Mouse (Mus musculus): ENCODE measurements around the gene Gm13271. TPM values are rescaled to one million over a fixed set of nuclear protein-coding genes. Genes with fewer than 3 reads are reported as not detected.
"Not testable (repeated sequence)": the region's sequence is repeated elsewhere in the genome, so short reads cannot be mapped to it uniquely, and the experiment has no call there.

The Gm13271 gene
- polyA plus RNA-seq, 1 experiment from 2014 or later, result not detected

GRCm38 (mm10) chr4:88802954-88803353 lies 48.3 kb downstream of the Gm13271 start, which contains the start of gene Gm13287:
Gm13287 (plus strand) TSS chr4:88803254.
- ATAC-seq (ENCODE audit: low FRiP score); H3K36me3 ChIP-seq; H3K27me3 ChIP-seq; H3K4me2 ChIP-seq; H3K27ac ChIP-seq; H3K9ac ChIP-seq; H3K9me3 ChIP-seq; H3K4me3 ChIP-seq; H3K4me1 ChIP-seq (replicated peaks): not testable (repeated sequence)
- no CpG with 5 or more reads among the region's 29 CpGs for WGBS

Other genes with a start within 250 kb of the Gm13271 start
- not detected in 2 replicates for gene Ifnb1, start 232.1 kb upstream of the Gm13271 start, polyA plus RNA-seq (2015; fragmentation: Nextera tagmentation; extraction: Ambion mirVana)
- not detected in 2 replicates for gene Ifna15, start 196.6 kb upstream of the Gm13271 start, polyA plus RNA-seq (2015; fragmentation: Nextera tagmentation; extraction: Ambion mirVana)
- gene Ifna14, start 183.1 kb upstream of the Gm13271 start, polyA plus RNA-seq (2015; fragmentation: Nextera tagmentation; extraction: Ambion mirVana), result not detected in 2 replicates
- not detected in 2 replicates for gene Ifna9, start 162.5 kb upstream of the Gm13271 start, polyA plus RNA-seq (2015; fragmentation: Nextera tagmentation; extraction: Ambion mirVana)
- not detected in 2 replicates for gene Ifna12, start 151.5 kb upstream of the Gm13271 start, polyA plus RNA-seq (2015; fragmentation: Nextera tagmentation; extraction: Ambion mirVana)
- gene C87499, start 120.5 kb upstream of the Gm13271 start, polyA plus RNA-seq (2015; fragmentation: Nextera tagmentation; extraction: Ambion mirVana), result not detected in 2 replicates
- gene Ifna13, start 110.4 kb upstream of the Gm13271 start, polyA plus RNA-seq (2015; fragmentation: Nextera tagmentation; extraction: Ambion mirVana), result not detected in 2 replicates
- gene Ifna16, start 77.9 kb upstream of the Gm13271 start, polyA plus RNA-seq (2015; fragmentation: Nextera tagmentation; extraction: Ambion mirVana), result not detected in 2 replicates
- gene Ifna2, start 71.0 kb upstream of the Gm13271 start, polyA plus RNA-seq (2015; fragmentation: Nextera tagmentation; extraction: Ambion mirVana), result not detected in 2 replicates
- not detected in 2 replicates for gene Ifnab, start 63.5 kb upstream of the Gm13271 start, polyA plus RNA-seq (2015; fragmentation: Nextera tagmentation; extraction: Ambion mirVana)
- gene Gm26566, start 33.1 kb upstream of the Gm13271 start, polyA plus RNA-seq (2015; fragmentation: Nextera tagmentation; extraction: Ambion mirVana), result 1.6 and 2.6 TPM in 2 replicates
- 129 and 130 TPM in 2 replicates for gene Klhl9, start 32.4 kb upstream of the Gm13271 start, polyA plus RNA-seq (2015; fragmentation: Nextera tagmentation; extraction: Ambion mirVana)
- gene Gm13283, start 5.3 kb downstream of the Gm13271 start, polyA plus RNA-seq (2015; fragmentation: Nextera tagmentation; extraction: Ambion mirVana), result 0.22 TPM in 1 of 2 replicates, not detected in the other
- 0.22 TPM in 1 of 2 replicates, not detected in the other for gene Gm13290, start 19.0 kb downstream of the Gm13271 start, polyA plus RNA-seq (2015; fragmentation: Nextera tagmentation; extraction: Ambion mirVana)
- gene Gm13289, start 22.1 kb downstream of the Gm13271 start, polyA plus RNA-seq (2015; fragmentation: Nextera tagmentation; extraction: Ambion mirVana), result not detected in 2 replicates
- not detected in 2 replicates for gene Gm13272, start 25.0 kb downstream of the Gm13271 start, polyA plus RNA-seq (2015; fragmentation: Nextera tagmentation; extraction: Ambion mirVana)
- not detected in 2 replicates for gene Ifnz, start 27.3 kb downstream of the Gm13271 start, polyA plus RNA-seq (2015; fragmentation: Nextera tagmentation; extraction: Ambion mirVana)
- not detected in 2 replicates for gene Gm13276, start 30.8 kb downstream of the Gm13271 start, polyA plus RNA-seq (2015; fragmentation: Nextera tagmentation; extraction: Ambion mirVana)
- not detected in 2 replicates for gene Gm13277, start 33.8 kb downstream of the Gm13271 start, polyA plus RNA-seq (2015; fragmentation: Nextera tagmentation; extraction: Ambion mirVana)
- not detected in 2 replicates for gene Gm13278, start 36.7 kb downstream of the Gm13271 start, polyA plus RNA-seq (2015; fragmentation: Nextera tagmentation; extraction: Ambion mirVana)
- gene Gm13275, start 39.6 kb downstream of the Gm13271 start, polyA plus RNA-seq (2015; fragmentation: Nextera tagmentation; extraction: Ambion mirVana), result not detected in 2 replicates
- not detected in 2 replicates for gene Gm13279, start 42.5 kb downstream of the Gm13271 start, polyA plus RNA-seq (2015; fragmentation: Nextera tagmentation; extraction: Ambion mirVana)
- not detected in 2 replicates for gene Gm13285, start 44.8 kb downstream of the Gm13271 start, polyA plus RNA-seq (2015; fragmentation: Nextera tagmentation; extraction: Ambion mirVana)
- not detected in 2 replicates for gene Gm13287, start 48.4 kb downstream of the Gm13271 start, polyA plus RNA-seq (2015; fragmentation: Nextera tagmentation; extraction: Ambion mirVana)
- gene Gm13288, start 50.7 kb downstream of the Gm13271 start, polyA plus RNA-seq (2015; fragmentation: Nextera tagmentation; extraction: Ambion mirVana), result not detected in 2 replicates
- gene Ifna7, start 61.4 kb downstream of the Gm13271 start, polyA plus RNA-seq (2015; fragmentation: Nextera tagmentation; extraction: Ambion mirVana), result not detected in 2 replicates
- gene Ifna11, start 65.1 kb downstream of the Gm13271 start, polyA plus RNA-seq (2015; fragmentation: Nextera tagmentation; extraction: Ambion mirVana), result not detected in 2 replicates
- not detected in 2 replicates for gene Ifna6, start 72.5 kb downstream of the Gm13271 start, polyA plus RNA-seq (2015; fragmentation: Nextera tagmentation; extraction: Ambion mirVana)
- not detected in 2 replicates for gene Ifna5, start 80.7 kb downstream of the Gm13271 start, polyA plus RNA-seq (2015; fragmentation: Nextera tagmentation; extraction: Ambion mirVana)
- gene Ifna4, start 87.0 kb downstream of the Gm13271 start, polyA plus RNA-seq (2015; fragmentation: Nextera tagmentation; extraction: Ambion mirVana), result not detected in 2 replicates
- gene Ifna1, start 95.2 kb downstream of the Gm13271 start, polyA plus RNA-seq (2015; fragmentation: Nextera tagmentation; extraction: Ambion mirVana), result not detected in 2 replicates
- gene Ifne, start 125.3 kb downstream of the Gm13271 start, polyA plus RNA-seq (2015; fragmentation: Nextera tagmentation; extraction: Ambion mirVana), result not detected in 2 replicates

Measured in hindbrain, embryonic 13.5 days (tissue).